Mouse (Mus musculus): Measurements from ENCODE around the gene Egf. TPM values are rescaled to one million over a fixed set of nuclear protein-coding genes. Genes with fewer than 3 reads are reported as not detected.

Egf gene
- polyA plus RNA-seq, 1 experiment from 2014 or later = 0.85 TPM

DNA sequence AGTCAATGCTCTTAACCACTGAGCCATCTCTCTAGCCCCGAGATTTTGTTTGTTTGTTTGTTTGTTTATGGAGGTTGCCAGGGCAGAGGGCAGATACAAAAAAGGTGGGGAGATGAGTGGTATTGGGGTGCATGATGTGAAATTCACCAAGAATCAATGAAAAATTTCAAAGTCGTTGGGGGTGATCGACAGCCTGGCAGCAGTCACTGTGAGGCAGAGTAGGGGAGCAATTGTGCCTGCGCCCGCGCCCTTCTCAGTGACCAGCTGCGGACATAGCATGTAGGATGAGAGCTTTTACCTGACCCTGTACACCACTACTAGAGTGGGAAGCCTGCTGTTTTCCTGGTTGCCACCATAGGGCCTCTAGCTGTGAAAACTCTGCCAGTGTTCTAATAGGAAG lies 79.2 kb downstream of the Egf start:
- WGBS = 95% methylated on average over 7 of the region's 7 CpGs
- H3K4me3 ChIP-seq (ENCODE audit: low read depth, low read length) = no peak overlapping the region
- H3K27me3 ChIP-seq (replicated peaks; ENCODE audit: control insufficient read depth, insufficient read depth, low read length) = no peaks in the 10 kb centered on the region
- ATAC-seq = no peak
- no peak for TF ChIP-seq CTCF (IDR thresholded peaks at IDR 0.05; ENCODE audit: low read depth)
- H3K9me3 ChIP-seq (ENCODE audit: control insufficient read depth) = no peaks in the 10 kb centered on the region
- no peak overlapping the region for H3K4me2 ChIP-seq (replicated peaks; ENCODE audit: low read depth)
- H3K9ac ChIP-seq (ENCODE audit: low read depth, low read length) = no peak overlapping the region
- H3K36me3 ChIP-seq (ENCODE audit: control insufficient read depth, insufficient read depth) = no peaks in the 10 kb centered on the region
- H3K27ac ChIP-seq (ENCODE audit: low read depth, low read length) = no peak overlapping the region
- no peaks in the 10 kb centered on the region for H3K4me1 ChIP-seq (replicated peaks; ENCODE audit: control insufficient read depth, insufficient read depth, low read length)

GRCm38 (mm10) chr3:129663906-129664305 lies 91.2 kb downstream of the Egf start:
- Histone ChIP-seq H3K4me3 (ENCODE audit: low read depth, low read length) (no peak overlapping the region), H3K27ac (ENCODE audit: low read depth, low read length) (no peak overlapping the region), H3K4me2 (replicated peaks; ENCODE audit: low read depth) (no peak overlapping the region), H3K27me3 (replicated peaks; ENCODE audit: control insufficient read depth, insufficient read depth, low read length) (no peaks in the 10 kb centered on the region), H3K4me1 (replicated peaks; ENCODE audit: control insufficient read depth, insufficient read depth, low read length) (no peaks in the 10 kb centered on the region), H3K9me3 (ENCODE audit: control insufficient read depth) (no peaks in the 10 kb centered on the region), H3K9ac (ENCODE audit: low read depth, low read length) (no peak overlapping the region), H3K36me3 (ENCODE audit: control insufficient read depth, insufficient read depth) (no peaks in the 10 kb centered on the region)
- WGBS = 81% methylated on average over 2 of the region's 2 CpGs
- ATAC-seq = no peak
- TF ChIP-seq CTCF (IDR thresholded peaks at IDR 0.05; ENCODE audit: low read depth) = no peak

GRCm38 (mm10) chr3:129658776-129659175 lies 96.3 kb downstream of the Egf start:
- Histone ChIP-seq H3K4me3 (ENCODE audit: low read depth, low read length) (no peak overlapping the region), H3K9me3 (ENCODE audit: control insufficient read depth) (no peaks in the 10 kb centered on the region), H3K4me1 (replicated peaks; ENCODE audit: control insufficient read depth, insufficient read depth, low read length) (no peaks in the 10 kb centered on the region), H3K27ac (ENCODE audit: low read depth, low read length) (no peak overlapping the region), H3K4me2 (replicated peaks; ENCODE audit: low read depth) (no peak overlapping the region), H3K27me3 (replicated peaks; ENCODE audit: control insufficient read depth, insufficient read depth, low read length) (no peaks in the 10 kb centered on the region), H3K36me3 (ENCODE audit: control insufficient read depth, insufficient read depth) (no peaks in the 10 kb centered on the region), H3K9ac (ENCODE audit: low read depth, low read length) (no peak overlapping the region)
- no peak for ATAC-seq
- TF ChIP-seq CTCF (IDR thresholded peaks at IDR 0.05; ENCODE audit: low read depth) = no peak
- 84% methylated on average over 7 of the region's 7 CpGs for WGBS

DNA sequence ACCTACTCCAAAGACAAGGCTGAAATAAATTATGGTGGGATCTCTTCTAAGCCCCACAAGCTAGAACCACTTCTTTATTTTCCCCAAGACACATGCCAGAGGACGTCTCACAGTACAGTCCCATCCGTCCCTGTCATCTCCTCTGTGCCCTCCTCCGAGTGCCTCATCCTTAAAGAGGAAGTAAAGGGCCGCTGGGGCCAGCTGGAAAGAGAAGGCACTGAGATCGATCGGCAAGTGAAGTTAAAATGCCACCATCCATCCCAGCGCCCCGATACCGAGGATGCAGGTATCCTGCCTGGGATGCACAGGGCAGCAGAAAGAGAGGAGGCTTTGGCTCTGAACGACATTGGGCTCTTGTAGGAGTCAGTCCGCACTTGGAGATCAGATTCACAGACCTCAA lies 97.3 kb downstream of the Egf start:
- no peak overlapping the region for H3K27ac ChIP-seq (ENCODE audit: low read depth, low read length)
- WGBS = 91% methylated on average over 11 of the region's 11 CpGs
- no peak for TF ChIP-seq CTCF (IDR thresholded peaks at IDR 0.05; ENCODE audit: low read depth)
- H3K36me3 ChIP-seq (ENCODE audit: control insufficient read depth, insufficient read depth) = no peaks in the 10 kb centered on the region
- H3K9me3 ChIP-seq (ENCODE audit: control insufficient read depth) = no peaks in the 10 kb centered on the region
- H3K27me3 ChIP-seq (replicated peaks; ENCODE audit: control insufficient read depth, insufficient read depth, low read length) = no peaks in the 10 kb centered on the region
- no peak for ATAC-seq
- H3K4me3 ChIP-seq (ENCODE audit: low read depth, low read length) = no peak overlapping the region
- no peak overlapping the region for H3K4me2 ChIP-seq (replicated peaks; ENCODE audit: low read depth)
- no peaks in the 10 kb centered on the region for H3K4me1 ChIP-seq (replicated peaks; ENCODE audit: control insufficient read depth, insufficient read depth, low read length)
- H3K9ac ChIP-seq (ENCODE audit: low read depth, low read length) = no peak overlapping the region

DNA sequence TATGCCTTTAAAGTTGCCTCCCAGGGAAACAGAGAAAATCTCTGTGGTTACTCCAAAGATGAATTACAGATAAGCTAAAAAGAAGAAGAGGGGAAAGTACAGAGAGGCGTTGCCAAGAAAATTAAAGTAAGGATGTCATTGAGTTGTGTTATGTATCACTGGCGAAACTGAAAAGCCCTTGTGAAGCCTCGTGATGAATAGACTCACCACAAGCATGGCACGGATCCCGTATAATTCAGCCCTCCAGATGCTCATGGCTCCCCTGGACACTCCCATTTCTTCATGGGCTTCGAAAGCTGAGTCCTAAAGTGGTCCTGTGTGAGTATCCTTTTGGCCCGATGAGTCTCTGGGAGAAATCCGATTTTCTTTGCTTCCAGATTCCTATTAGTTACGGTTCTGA lies 97.9 kb downstream of the Egf start:
- no peak for TF ChIP-seq CTCF (IDR thresholded peaks at IDR 0.05; ENCODE audit: low read depth)
- 83% methylated on average over 9 of the region's 9 CpGs for WGBS
- no peak overlapping the region for H3K4me2 ChIP-seq (replicated peaks; ENCODE audit: low read depth)

GRCm38 (mm10) chr3:129656540-129656939 lies 98.6 kb downstream of the Egf start:
- H3K4me1 ChIP-seq (replicated peaks; ENCODE audit: control insufficient read depth, insufficient read depth, low read length) = no peaks in the 10 kb centered on the region
- WGBS = 83% methylated on average over 4 of the region's 4 CpGs
- H3K9me3 ChIP-seq (ENCODE audit: control insufficient read depth) = no peaks in the 10 kb centered on the region
- H3K9ac ChIP-seq (ENCODE audit: low read depth, low read length) = no peak overlapping the region
- H3K36me3 ChIP-seq (ENCODE audit: control insufficient read depth, insufficient read depth) = no peaks in the 10 kb centered on the region
- no peak overlapping the region for H3K4me2 ChIP-seq (replicated peaks; ENCODE audit: low read depth)
- ATAC-seq = no peak
- no peak overlapping the region for H3K27ac ChIP-seq (ENCODE audit: low read depth, low read length)
- TF ChIP-seq CTCF (IDR thresholded peaks at IDR 0.05; ENCODE audit: low read depth) = no peak
- no peaks in the 10 kb centered on the region for H3K27me3 ChIP-seq (replicated peaks; ENCODE audit: control insufficient read depth, insufficient read depth, low read length)
- no peak overlapping the region for H3K4me3 ChIP-seq (ENCODE audit: low read depth, low read length)

More for the DNA sequence above, 97.9 kb downstream of the Egf start:
- no peaks in the 10 kb centered on the region for H3K27me3 ChIP-seq (replicated peaks; ENCODE audit: control insufficient read depth, insufficient read depth, low read length)
- H3K4me1 ChIP-seq (replicated peaks; ENCODE audit: control insufficient read depth, insufficient read depth, low read length) = no peaks in the 10 kb centered on the region
- H3K36me3 ChIP-seq (ENCODE audit: control insufficient read depth, insufficient read depth) = no peaks in the 10 kb centered on the region
- H3K27ac ChIP-seq (ENCODE audit: low read depth, low read length) = no peak overlapping the region
- ATAC-seq = no peak
- H3K4me3 ChIP-seq (ENCODE audit: low read depth, low read length) = no peak overlapping the region
- H3K9me3 ChIP-seq (ENCODE audit: control insufficient read depth) = no peaks in the 10 kb centered on the region
- no peak overlapping the region for H3K9ac ChIP-seq (ENCODE audit: low read depth, low read length)

GRCm38 (mm10) chr3:129652476-129652875 lies 102.6 kb downstream of the Egf start:
- H3K36me3 ChIP-seq (ENCODE audit: control insufficient read depth, insufficient read depth) = no peaks in the 10 kb centered on the region
- H3K27ac ChIP-seq (ENCODE audit: low read depth, low read length) = no peak overlapping the region
- no peaks in the 10 kb centered on the region for H3K27me3 ChIP-seq (replicated peaks; ENCODE audit: control insufficient read depth, insufficient read depth, low read length)
- no peak for TF ChIP-seq CTCF (IDR thresholded peaks at IDR 0.05; ENCODE audit: low read depth)
- no peaks in the 10 kb centered on the region for H3K4me1 ChIP-seq (replicated peaks; ENCODE audit: control insufficient read depth, insufficient read depth, low read length)
- H3K4me2 ChIP-seq (replicated peaks; ENCODE audit: low read depth) = no peak overlapping the region
- ATAC-seq = no peak
- H3K9ac ChIP-seq (ENCODE audit: low read depth, low read length) = no peak overlapping the region
- no peak overlapping the region for H3K4me3 ChIP-seq (ENCODE audit: low read depth, low read length)
- WGBS = 80% methylated on average over 4 of the region's 4 CpGs
- no peaks in the 10 kb centered on the region for H3K9me3 ChIP-seq (ENCODE audit: control insufficient read depth)

All from intestine, postnatal 0 days (tissue).